Mouse (Mus musculus) G1E (cell line): ENCODE results near the gene Plekho1.

Experiments
- CTCF ChIP-seq: IDR thresholded peaks from 2 replicates; pipeline ENCODE4 v1.5.1; 2012; ENCODE audit warnings: low read depth, low read length, inconsistent platforms, mixed read lengths
- GATA1 ChIP-seq: IDR thresholded peaks from 2 replicates; pipeline ENCODE4 v1.6.1; 2012; ENCODE audit warnings: borderline replicate concordance, low read length, inconsistent platforms, mixed read lengths

GRCm38 (mm10) chr3:95990413-95990941 is 5.3 kb downstream of the Plekho1 start:
- TF ChIP-seq CTCF (no peak), GATA1 (no peak)
